Mouse (Mus musculus) forebrain, embryonic 16.5 days (tissue): ENCODE results near the gene Slc25a44. TPM values are rescaled to one million over a fixed set of nuclear protein-coding genes. Genes with fewer than 3 reads are reported as not detected.
A peak's percentile ranks its signal among the peaks of the same experiment; 100 is the strongest.

ENCODE experiments used
- ATAC-seq: fragments of 200-750 bp; cut with Nextera tagmentation; 2 replicates; pipeline ENCODE4 v1.8.0; 2017; ENCODE audit warnings: mild to moderate bottlenecking, moderate library complexity
- H3K27ac ChIP-seq: fragments of 300-500 bp; sonication (generic); 2 replicates; pipeline ENCODE4 v1.5.1; 2014; ENCODE audit warnings: low read length, control low read depth
- H3K27me3 ChIP-seq: fragments of 300-500 bp; sonication (generic); replicated peaks from 2 replicates; pipeline ENCODE4 v1.6.1; 2014; ENCODE audit warnings: low read length; ENCODE audit not compliant: control insufficient read depth, insufficient read depth
- H3K36me3 ChIP-seq: fragments of 300-500 bp; sonication (generic); 2 replicates; pipeline ENCODE4 v1.6.1; 2014; ENCODE audit not compliant: control insufficient read depth, insufficient read depth
- H3K4me1 ChIP-seq: fragments of 300-500 bp; sonication (generic); replicated peaks from 2 replicates; pipeline ENCODE4 v1.6.1; 2014; ENCODE audit warnings: low read length; ENCODE audit not compliant: control insufficient read depth, insufficient read depth
- H3K4me2 ChIP-seq: fragments of 300-500 bp; sonication (generic); 2 replicates; pipeline ENCODE4 v1.6.1; 2014; ENCODE audit warnings: mild to moderate bottlenecking, low read length, control low read depth
- H3K4me3 ChIP-seq: fragments of 300-500 bp; sonication (generic); replicated peaks from 2 replicates; pipeline ENCODE4 v1.5.1; 2014; ENCODE audit warnings: mild to moderate bottlenecking, low read length, control low read depth
- H3K9ac ChIP-seq: fragments of 300-500 bp; sonication (generic); replicated peaks from 2 replicates; pipeline ENCODE4 v1.6.1; 2014; ENCODE audit warnings: low read depth, low read length, control low read depth
- H3K9me3 ChIP-seq: fragments of 300-500 bp; sonication (generic); 2 replicates; pipeline ENCODE4 v1.6.1; 2016; ENCODE audit warnings: low read length; ENCODE audit not compliant: control insufficient read depth
- WGBS: fragments of 180-500 bp; shearing (Covaris S2); extraction: QIAGEN DNeasy Blood & Tissue Kit; methylation state at CpG from one replicate; pipeline ENCODE4 v1.1.7; 2014; 5-methylcytosine and 5-hydroxymethylcytosine counted together
- polyA plus RNA-seq: library from polyadenylated mRNA; unstranded; fragments of >200 nt; fragmentation: Nextera tagmentation; extraction: Ambion mirVana; gene quantifications from 2 replicates; pipeline ENCODE4 v1.2.1, GENCODE M21; 2015

The Slc25a44 gene
- polyA plus RNA-seq: 36.2 and 37.1 TPM in 2 replicates

GRCm38 (mm10) chr3:88424605-88425329 is at the start of gene Slc25a44:
Gene Slc25a44, minus strand, starts transcription at chr3:88425139.
- Histone ChIP-seq H3K4me1 (peaks cover 27% of the 10 kb centered on the region), H3K9me3 (no peaks in the 10 kb centered on the region), H3K9ac (peak within 1 kb of the TSS; percentile 75), H3K27me3 (no peaks in the 10 kb centered on the region), H3K4me2 (peak within 1 kb of the TSS; percentile 82), H3K27ac (peak within 1 kb of the TSS; percentile 51), H3K4me3 (peak within 1 kb of the TSS; percentile 78), H3K36me3 (peaks cover 8% of the 10 kb centered on the region)
- under 1% methylated on average over 35 of the region's 35 CpGs for WGBS
- peak; percentile 98 for ATAC-seq

- H3K27me3 ChIP-seq: no peaks in the 10 kb centered on the region
- no peak overlapping the region for H3K4me2 ChIP-seq
- H3K36me3 ChIP-seq: no peaks in the 10 kb centered on the region
- H3K27ac ChIP-seq: no peak overlapping the region
- peaks cover 6% of the 10 kb centered on the region for H3K4me1 ChIP-seq
- ATAC-seq: no peak
- no peaks in the 10 kb centered on the region for H3K9me3 ChIP-seq
- WGBS: 38% methylated on average over 1 of the region's 1 CpGs
- H3K9ac ChIP-seq: no peak overlapping the region
- H3K4me3 ChIP-seq: no peak overlapping the region
These were observed 48.6 kb upstream of the Slc25a44 start for GRCm38 (mm10) chr3:88473571-88473970.

- ATAC-seq: peak; percentile 79
- Histone ChIP-seq H3K4me2 (no peak overlapping the region), H3K27ac (no peak overlapping the region), H3K9me3 (no peaks in the 10 kb centered on the region), H3K4me1 (peaks cover 6% of the 10 kb centered on the region), H3K9ac (no peak overlapping the region), H3K27me3 (no peaks in the 10 kb centered on the region; the same call in 1 of the 2 replicates), H3K4me3 (no peak overlapping the region), H3K36me3 (no peaks in the 10 kb centered on the region)
- 13% methylated on average over 5 of the region's 5 CpGs for WGBS
These were observed 48.1 kb upstream of the Slc25a44 start for GRCm38 (mm10) chr3:88473020-88473419.

- 71% methylated on average over 10 of the region's 10 CpGs for WGBS
These were observed 46.1 kb upstream of the Slc25a44 start for GRCm38 (mm10) chr3:88470943-88471479.

GRCm38 (mm10) chr3:88469466-88469865 is 44.5 kb upstream of the Slc25a44 start:
- no peak for ATAC-seq
- Histone ChIP-seq H3K4me1 (peaks cover 6% of the 10 kb centered on the region), H3K4me3 (no peak overlapping the region), H3K4me2 (no peak overlapping the region), H3K9ac (no peak overlapping the region), H3K9me3 (no peaks in the 10 kb centered on the region), H3K27ac (no peak overlapping the region), H3K36me3 (no peaks in the 10 kb centered on the region), H3K27me3 (no peaks in the 10 kb centered on the region; the same call in 1 of the 2 replicates)
- 80% methylated on average over 2 of the region's 2 CpGs for WGBS

More at GRCm38 (mm10) chr3:88470943-88471479, 46.1 kb upstream of the Slc25a44 start:
- Histone ChIP-seq H3K4me3 (no peak overlapping the region), H3K9ac (no peak overlapping the region), H3K27ac (no peak overlapping the region), H3K9me3 (no peaks in the 10 kb centered on the region), H3K4me2 (no peak overlapping the region), H3K4me1 (peaks cover 6% of the 10 kb centered on the region), H3K27me3 (no peaks in the 10 kb centered on the region; the same call in 1 of the 2 replicates), H3K36me3 (no peaks in the 10 kb centered on the region)
- no peak for ATAC-seq

GRCm38 (mm10) chr3:88467116-88467824 is 42.3 kb upstream of the Slc25a44 start:
- whole genome bisulfite sequencing: 30% methylated on average over 16 of the region's 16 CpGs
- peak; percentile 91 for ATAC-seq
- Histone ChIP-seq H3K4me1 (no peaks in the 10 kb centered on the region), H3K27me3 (peaks cover 4% of the 10 kb centered on the region; the same call in 1 of the 2 replicates), H3K36me3 (no peaks in the 10 kb centered on the region), H3K9me3 (no peaks in the 10 kb centered on the region), H3K27ac (no peak overlapping the region), H3K9ac (0 out of 2 replicates have a peak overlapping the region, but pooled peaks have one; percentile 22), H3K4me2 (no peak overlapping the region), H3K4me3 (no peak overlapping the region)

- Histone ChIP-seq H3K27ac (no peak overlapping the region), H3K9ac (no peak overlapping the region)
- 88% methylated on average over 2 of the region's 2 CpGs for WGBS
These were observed 40.2 kb upstream of the Slc25a44 start for GRCm38 (mm10) chr3:88465127-88465526.

GRCm38 (mm10) chr3:88464425-88464824 is 39.5 kb upstream of the Slc25a44 start:
- peaks cover 4% of the 10 kb centered on the region; the same call in 1 of the 2 replicates for H3K27me3 ChIP-seq
- H3K4me2 ChIP-seq: no peak overlapping the region
- no peak for ATAC-seq
- no peak overlapping the region for H3K27ac ChIP-seq
- 47% methylated on average over 3 of the region's 3 CpGs for WGBS
- H3K9ac ChIP-seq: no peak overlapping the region
- H3K4me3 ChIP-seq: no peak overlapping the region
- no peaks in the 10 kb centered on the region for H3K4me1 ChIP-seq
- H3K9me3 ChIP-seq: no peaks in the 10 kb centered on the region
- H3K36me3 ChIP-seq: no peaks in the 10 kb centered on the region

More at GRCm38 (mm10) chr3:88465127-88465526, 40.2 kb upstream of the Slc25a44 start:
- Histone ChIP-seq H3K4me2 (no peak overlapping the region), H3K4me1 (no peaks in the 10 kb centered on the region), H3K4me3 (no peak overlapping the region), H3K9me3 (no peaks in the 10 kb centered on the region), H3K36me3 (no peaks in the 10 kb centered on the region), H3K27me3 (peaks cover 4% of the 10 kb centered on the region; the same call in 1 of the 2 replicates)
- no peak for ATAC-seq
